Mouse (Mus musculus): ENCODE measurements around the gene Ntrk2.

- TF ChIP-seq POLR2A (IDR thresholded peaks at IDR 0.05; ENCODE audit: borderline replicate concordance, control insufficient read depth, low read depth, low read length) (no peak), CTCF (IDR thresholded peaks at IDR 0.05; ENCODE audit: control insufficient read depth, insufficient read depth, low read length) (no peak)
Observed at GRCm38 (mm10) chr13:59056859-59057258, 250.5 kb downstream of the Ntrk2 start.
